Mouse (Mus musculus): Measurements from ENCODE around the gene Spata21.
A peak's percentile ranks its signal among the peaks of the same experiment; 100 is the strongest.
"Not testable (repeated sequence)": the region's sequence is repeated elsewhere in the genome, so short reads cannot be mapped to it uniquely, and the experiment has no call there.

Spata21 gene

GRCm38 (mm10) chr4:141129190-141129710 lies 41.1 kb downstream of the Spata21 start:
- no peak for DNase-seq (ENCODE audit: low read depth, low spot score)

- no peak for DNase-seq (ENCODE audit: low read depth, low spot score)
Measured at GRCm38 (mm10) chr4:141130704-141131342, 42.7 kb downstream of the Spata21 start.

DNA sequence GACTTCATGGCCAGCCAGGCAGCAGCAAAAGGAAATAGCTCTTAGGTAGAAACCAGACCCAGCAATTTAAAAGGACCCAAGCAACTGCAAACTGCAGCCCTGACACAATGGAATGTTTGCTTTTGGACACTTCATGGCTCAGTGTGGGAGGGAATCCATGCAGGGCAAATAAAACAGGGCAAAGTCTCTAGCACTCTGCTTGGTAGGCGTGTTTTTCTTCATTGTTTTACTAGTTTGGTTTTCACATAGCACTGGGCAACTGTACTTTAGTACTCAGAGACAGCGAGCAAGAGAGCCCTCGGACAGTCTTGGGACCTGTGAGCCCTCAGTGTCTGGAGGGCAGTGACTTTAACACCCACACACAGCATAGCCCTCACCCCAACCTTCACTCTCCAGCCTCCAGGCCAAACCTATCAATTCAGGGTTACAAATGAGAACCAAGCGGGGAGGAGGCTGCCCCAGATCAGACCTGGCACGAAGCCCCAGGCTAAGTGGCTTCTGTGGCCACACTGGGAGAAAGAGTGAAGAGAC lies 43.5 kb downstream of the Spata21 start:
- DNase-seq (ENCODE audit: low read depth, low spot score), result no peak

DNA sequence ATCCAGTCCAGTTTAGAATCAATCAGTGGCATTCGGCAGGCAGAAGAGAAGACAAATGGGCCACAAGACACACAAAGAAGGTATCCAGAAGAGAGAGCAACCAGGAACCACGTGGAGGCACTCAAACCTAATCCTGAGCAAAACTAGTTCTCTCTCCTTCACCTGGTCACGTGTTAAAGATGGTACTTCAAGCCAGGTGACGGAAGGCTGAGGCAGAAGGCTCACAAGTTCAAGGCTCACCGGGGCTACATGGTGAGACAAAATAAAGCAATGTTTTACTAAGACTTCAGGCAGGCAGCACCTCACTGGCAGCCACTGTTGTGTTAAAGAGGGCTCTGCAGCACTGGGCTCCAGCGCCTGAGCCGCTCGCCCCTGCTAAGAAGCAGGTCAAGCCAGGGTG lies 44.1 kb downstream of the Spata21 start:
- DNase-seq (ENCODE audit: low read depth, low spot score), result no peak

DNA sequence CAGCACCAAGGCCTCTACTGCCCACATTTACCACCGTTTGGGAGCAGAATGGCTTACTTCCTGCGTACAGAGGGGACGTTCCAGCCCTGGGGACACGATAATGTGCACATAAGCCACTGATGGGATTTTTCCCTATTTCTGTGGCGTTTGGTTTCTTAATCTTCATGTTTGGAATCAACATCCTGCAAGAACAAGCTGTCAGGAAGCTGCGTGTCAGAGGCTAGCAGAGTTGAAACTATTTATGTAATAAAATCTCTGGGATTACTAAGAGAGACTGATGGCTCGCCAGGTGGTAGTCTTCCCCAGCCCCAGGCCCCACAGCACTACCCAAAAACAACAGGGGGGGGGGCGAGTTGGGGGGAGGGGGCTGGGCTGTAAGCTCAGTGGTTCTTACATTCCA lies 45.1 kb downstream of the Spata21 start:
- DNase-seq (ENCODE audit: low read depth, low spot score), result no peak

DNA sequence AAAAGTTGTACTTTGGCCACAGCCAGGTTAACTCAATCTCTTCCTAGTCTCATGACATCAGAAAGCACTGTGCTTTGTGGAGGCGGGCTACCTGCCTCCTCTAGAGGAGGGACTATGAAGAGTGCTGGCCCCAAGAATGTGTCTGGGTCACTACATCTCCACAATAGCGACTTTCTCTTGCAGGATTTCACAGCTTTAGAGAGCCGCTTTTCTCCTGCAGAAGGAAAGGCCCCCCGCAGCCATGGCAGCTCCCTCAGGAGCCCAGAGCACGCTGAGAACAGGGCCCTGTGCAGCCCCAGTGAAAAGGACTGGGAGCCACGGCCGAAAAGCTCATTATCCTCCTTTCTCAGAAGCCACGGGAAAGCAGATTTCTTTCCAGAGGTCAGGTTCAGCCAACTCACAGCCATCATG lies 45.9 kb downstream of the Spata21 start:
- DNase-seq (ENCODE audit: low read depth, low spot score), result no peak

DNA sequence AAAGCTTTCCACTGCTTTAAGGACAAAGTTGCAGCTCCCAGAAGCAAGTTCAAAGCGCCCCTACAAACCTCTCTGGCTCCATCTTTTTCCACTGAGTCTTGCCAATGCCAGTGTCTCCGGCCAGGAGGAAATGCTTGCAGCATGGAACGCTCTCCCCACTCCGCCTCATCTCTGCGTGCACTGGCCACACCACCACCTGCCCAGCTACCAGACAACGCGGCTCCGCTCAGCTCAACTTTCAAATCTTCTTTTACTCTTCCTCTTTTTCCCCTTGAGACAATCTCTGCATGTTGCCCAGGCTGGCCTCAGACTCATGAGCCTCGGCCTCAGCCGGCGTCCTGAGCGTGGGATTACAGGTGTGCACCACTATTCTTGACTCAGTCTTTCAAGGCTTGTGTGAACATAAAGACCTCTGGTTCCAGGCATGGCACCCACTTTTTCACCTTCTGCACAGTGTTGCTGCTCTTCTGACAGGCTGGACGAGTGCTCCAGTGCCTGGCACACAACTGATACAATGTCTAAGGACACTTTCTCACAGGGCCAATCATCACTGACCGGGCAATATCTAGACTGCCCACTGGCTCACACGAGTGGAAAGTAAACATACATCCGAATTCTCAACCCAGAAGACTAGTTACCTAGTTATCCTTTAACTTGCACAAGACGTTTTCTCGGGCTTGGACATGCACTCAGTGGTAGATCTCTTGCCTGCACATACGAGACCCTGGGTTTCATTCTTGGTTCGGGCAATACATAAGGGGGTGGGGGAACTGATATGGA lies 46.8 kb downstream of the Spata21 start:
- no peak for DNase-seq (ENCODE audit: low read depth, low spot score)

DNA sequence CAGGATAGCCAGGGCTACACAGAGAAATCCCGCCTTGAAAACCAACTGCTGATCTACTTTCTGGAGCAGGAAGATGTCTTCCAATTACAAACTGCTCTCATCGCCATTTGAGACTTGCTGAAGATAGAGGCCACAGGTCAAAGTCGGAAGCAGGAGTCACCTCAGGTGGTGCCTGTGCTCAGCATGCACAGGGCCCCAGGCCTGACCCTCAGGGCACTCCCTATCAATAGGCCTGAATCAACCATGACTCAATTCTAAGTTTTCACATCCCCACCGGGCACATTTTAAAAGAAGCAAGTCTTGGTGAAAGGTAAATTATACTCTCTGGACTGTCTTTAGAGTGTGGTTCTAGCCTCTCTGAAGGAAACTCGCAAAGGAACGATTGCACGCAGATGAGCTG lies 48.0 kb downstream of the Spata21 start:
- DNase-seq (ENCODE audit: low read depth, low spot score), result no peak

DNA sequence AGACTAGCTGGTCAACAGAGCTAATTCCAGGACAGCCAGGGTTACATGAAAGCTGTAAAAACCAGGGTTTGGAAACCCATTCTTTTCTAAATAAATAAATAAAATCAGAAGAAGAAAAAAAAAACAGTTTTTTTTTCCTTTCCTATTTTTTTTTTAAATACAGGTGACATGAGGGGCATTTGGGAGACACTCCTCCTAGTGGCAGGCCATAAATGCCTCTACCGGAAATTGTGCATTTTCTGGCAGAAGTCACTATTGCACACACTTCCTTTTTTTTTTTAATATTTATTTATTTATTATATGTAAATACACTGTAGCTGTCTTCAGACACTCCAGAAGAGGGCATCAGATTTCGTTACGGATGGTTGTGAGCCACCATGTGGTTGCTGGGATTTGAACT lies 49.6 kb downstream of the Spata21 start:
- DNase-seq (ENCODE audit: low read depth, low spot score), result not testable (repeated sequence)

DNA sequence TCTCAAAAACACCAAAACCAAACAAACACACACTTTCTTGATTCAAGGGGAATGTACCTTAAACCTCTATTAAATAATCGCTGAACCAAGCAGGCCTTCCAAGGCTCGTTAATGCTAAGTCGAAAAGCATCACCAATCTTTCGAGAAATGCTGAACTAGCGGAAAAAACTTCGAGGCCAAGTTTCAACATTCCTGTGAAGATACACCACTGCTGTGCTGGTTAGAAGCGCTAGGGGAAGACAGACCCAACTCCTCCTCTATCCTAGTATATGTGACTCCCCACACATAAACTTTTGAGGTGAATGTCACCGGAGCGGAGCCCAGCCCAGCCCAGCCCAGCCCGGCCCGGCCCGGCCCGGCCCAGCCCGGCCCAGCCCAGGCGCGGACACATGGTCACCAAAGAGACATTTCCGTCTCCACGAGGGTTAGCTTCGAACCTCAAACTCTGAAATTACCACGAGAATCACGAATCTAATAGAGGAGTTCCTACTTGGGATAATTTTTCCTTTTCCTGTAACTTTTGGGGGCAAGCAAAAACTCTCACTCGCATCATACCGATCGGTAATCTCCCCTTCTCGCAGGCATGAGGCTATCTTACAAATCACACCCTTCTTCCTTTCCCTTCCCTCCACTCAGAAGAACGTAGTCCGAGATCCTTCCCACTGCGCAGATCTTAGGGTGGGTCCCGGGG lies 50.4 kb downstream of the Spata21 start:
- DNase-seq (ENCODE audit: low read depth, low spot score), result no peak

- peak; percentile 98 for DNase-seq (ENCODE audit: low read depth, low spot score)
Measured at GRCm38 (mm10) chr4:141139116-141139970, 51.2 kb downstream of the Spata21 start, which contains the start of gene Szrd1. Gene Szrd1 (minus strand): TSS chr4:141139775.

DNA sequence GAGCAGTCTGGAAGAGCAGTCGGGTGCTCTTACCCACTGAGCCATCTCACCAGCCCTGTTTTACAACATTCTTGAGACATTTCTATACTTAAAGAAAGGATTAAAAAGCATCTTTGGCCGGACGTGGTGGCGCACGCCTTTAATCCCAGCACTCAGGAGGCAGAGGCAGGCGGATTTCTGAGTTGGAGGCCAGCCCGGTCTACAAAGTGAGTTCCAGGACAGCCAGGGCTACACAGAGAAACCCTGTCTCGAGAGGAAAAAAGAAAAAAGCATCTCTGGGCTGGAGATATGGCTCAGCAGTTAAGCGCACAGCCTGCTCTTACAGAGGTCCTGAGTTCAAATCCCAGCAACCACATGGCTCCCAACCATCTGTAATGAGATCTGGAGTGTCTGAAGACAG lies 52.2 kb downstream of the Spata21 start:
- DNase-seq (ENCODE audit: low read depth, low spot score), result not testable (repeated sequence)

DNA sequence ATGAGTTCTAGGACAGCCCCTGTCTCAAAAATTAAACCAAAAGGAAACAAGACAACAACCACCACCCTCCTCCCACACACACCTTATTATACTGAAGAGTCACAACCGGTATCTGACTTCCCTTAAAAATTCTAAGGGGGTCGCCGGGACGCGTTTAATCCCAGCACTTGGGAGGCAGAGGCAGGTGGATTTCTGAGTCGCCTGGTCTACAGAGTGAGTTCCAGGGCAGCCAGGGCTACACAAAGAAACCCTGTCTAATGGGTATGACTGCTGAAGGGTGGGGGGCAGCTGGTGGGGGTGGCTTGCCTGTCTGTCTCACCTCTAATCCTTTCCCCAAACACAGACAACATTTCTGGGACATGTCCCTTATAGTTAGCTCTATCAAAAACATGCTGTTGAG lies 52.8 kb downstream of the Spata21 start:
- DNase-seq (ENCODE audit: low read depth, low spot score), result no peak

DNA sequence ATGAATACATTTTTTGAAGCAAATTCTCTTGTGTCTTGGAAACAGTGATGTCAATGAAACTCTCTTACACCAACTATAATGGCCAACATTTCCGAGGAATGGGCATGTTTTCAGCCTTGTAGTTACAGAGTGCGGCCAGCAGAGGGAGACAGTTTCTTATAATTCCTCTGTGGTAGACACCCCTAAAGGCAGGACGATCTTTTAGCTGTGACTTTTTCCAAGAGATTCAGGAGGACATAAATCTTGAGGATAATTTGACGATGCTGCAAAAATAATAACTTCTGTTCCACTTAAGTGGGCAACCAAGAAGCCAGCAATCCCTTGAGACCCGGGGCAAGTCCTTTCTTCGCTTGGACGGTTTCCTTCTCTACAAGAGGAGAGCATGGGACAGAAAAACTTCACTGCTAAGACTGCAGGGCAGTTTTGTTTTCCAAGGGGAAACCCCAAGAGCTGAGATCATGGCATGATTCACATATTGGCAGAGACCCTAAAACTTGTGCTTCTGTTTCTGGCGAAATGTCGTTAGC lies 54.2 kb downstream of the Spata21 start:
- DNase-seq (ENCODE audit: low read depth, low spot score), result peak; percentile 49

DNA sequence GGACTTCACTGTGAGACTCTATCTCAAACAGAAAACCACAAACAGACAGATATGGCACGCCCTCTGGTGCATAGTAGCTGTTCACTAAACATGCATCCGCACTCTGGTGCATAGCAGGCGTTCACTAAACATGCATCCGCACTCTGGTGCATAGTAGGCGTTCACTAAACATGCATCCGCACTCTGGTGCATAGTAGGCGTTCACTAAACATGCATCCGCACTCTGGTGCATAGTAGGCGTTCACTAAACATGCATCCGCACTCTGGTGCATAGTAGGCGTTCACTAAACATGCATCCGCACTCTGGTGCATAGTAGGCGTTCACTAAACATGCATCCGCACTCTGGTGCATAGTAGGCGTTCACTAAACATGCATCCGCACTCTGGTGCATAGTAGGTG lies 57.0 kb downstream of the Spata21 start:
- not testable (repeated sequence) for DNase-seq (ENCODE audit: low read depth, low spot score)

GRCm38 (mm10) chr4:141146491-141147033 lies 58.4 kb downstream of the Spata21 start:
- DNase-seq (ENCODE audit: low read depth, low spot score), result no peak

DNA sequence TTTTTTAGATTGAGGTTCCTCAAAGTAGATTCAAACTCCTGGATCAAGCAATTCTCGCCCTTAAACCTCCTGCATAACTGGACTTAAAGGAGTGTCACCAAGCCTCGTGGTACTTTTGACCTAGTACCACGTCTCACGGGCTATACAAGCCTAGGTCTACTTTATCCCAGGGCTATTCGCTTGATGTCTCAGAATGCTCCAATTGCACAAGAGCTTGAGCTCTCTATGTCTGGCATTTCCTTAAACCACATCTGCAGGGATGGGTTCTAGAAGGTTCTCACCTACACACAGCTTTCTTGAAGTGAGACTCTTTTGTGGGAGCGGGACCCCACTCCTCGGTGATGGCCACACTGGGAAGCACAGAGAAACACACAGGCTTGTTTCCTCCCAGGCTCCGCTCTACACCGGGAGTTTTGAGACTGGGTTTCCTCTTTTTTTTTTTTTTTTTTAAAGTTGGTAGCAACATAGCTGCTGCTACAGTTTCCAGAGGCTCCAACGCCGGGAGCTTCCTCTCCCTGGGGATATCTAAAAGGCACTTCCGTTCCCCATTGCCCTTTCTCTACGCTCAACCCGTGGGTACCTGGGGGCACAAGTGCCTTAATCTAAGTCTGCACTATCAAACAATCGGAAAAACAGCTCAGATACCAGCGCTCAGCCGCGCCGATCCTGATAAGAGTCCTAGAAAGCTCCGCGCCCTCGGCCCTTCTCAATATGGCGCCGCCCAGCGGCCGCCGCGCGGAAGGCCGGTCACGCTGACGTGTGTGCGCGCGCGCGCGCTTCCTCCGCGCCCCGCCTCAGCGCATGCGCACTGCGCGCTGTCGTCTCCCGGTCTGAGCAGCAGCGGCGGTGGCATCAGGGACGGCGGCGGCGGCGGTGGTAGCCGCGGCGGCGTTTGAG lies 59.2 kb downstream of the Spata21 start, which contains the start of gene Fbxo42:
Gene Fbxo42 (plus strand): TSS at position 802 of the 897 bp plus-strand sequence.
- peak; percentile 93 for DNase-seq (ENCODE audit: low read depth, low spot score)

- DNase-seq (ENCODE audit: low read depth, low spot score), result no peak
Measured at GRCm38 (mm10) chr4:141148009-141148801, 60.1 kb downstream of the Spata21 start.

DNA sequence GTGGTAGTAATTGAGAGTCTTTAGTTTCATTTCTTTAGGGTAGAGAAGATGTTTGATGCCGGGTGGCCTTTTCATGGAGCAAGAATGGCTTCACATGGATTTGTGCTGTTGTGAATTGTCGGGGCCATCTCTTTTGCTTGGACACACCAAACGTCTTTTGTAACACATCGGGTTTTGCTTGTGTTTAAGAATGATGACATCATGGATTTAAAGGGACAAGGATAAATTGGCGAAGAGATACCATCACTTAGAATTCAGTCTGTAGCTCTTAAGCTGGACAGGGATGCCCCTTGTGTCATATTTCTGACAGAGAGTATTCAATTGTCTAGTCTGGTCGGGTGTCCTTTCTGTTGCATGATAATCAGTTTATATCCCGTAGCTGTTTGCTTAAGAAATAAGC lies 61.0 kb downstream of the Spata21 start:
- no peak for DNase-seq (ENCODE audit: low read depth, low spot score)

All from retina, postnatal 7 days (tissue).